Mouse (Mus musculus): ENCODE measurements around the gene Dst.

Dst gene

DNA sequence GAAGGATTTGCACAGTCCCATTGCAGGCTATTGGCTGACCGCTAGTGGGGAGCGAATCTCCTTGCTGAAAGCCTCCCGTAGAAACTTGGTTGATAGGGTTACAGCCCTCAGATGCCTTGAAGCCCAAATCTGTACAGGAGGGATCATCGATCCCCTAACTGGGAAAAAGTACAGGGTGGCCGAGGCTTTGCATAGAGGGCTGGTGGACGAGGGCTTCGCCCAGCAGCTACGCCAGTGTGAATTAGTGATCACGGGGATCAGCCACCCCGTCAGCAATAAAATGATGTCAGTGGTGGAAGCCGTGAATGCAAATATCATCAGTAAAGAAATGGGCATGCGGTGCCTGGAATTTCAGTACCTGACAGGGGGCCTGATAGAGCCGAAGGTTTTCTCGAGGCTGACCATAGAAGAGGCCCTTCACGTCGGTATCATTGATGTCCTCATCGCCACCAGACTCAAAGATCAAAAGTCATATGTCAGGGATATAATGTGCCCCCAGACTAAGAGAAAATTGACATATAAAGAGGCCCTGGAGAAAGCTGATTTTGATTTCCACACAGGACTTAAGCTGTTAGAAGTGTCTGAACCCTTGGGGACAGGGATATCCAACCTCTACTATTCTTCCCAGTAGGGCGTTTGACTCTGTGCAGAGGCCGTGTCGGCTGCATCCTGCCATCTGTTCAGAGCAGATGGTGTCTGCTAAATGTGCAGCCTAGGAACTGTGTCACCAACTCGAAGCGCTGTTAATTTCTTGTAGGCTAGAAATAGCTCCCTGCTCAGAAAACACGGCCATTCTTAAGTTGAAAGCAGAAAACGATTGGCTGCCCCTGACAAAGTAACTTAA, 274.6 kb downstream of the Dst start:
- no peak for DNase-seq

DNA sequence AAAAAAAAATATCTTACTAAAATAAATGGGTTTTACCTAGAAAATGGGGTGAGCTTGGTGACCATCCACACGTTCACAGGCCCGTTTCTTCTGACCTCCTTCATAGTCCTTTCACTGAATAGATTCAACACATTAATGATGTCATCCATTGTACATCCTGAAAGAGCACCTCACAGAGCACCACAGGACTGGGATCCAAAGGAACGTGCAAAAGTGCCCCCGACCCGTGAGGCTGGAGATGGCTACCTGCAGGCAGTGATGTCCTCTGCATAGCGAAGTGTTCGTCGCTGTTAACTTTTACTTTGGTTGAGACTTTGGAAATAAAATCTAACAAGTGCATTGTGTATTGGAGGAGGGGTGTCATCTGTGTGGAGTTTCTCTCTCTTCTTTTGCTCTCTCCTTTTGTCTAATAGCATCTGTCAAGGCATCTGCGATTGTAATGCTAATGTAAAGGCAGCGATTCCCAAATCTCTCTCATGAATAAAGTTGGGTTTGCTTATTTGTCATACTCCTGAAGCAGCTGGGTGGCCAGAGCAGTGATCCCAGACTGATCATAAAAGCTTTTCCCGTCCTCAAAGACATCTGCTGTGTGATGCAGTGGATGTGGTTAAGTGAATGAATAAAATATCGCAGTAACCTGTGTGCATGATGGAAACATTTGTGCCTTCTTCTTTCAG, 275.4 kb downstream of the Dst start:
- DNase-seq = no peak

DNA sequence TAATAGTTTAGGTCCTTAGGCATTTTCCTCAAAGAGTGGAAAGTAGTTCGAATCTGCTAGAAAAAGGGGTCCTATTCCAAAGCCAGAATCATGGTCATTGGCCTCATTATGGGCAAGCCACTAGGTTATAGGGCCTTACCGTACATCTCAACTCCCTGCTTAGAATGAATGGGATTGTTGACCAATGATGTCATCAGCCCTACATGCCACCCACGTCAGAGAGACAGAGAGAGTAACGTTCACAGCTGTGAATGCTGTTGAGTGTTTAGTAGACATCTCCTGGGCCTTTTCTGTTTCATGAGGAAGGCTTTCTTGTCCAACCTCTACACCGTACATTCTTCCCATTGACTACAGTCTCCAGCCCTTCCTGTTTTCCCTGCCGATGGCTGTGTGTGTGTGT, 276.2 kb downstream of the Dst start:
- DNase-seq = no peak

DNA sequence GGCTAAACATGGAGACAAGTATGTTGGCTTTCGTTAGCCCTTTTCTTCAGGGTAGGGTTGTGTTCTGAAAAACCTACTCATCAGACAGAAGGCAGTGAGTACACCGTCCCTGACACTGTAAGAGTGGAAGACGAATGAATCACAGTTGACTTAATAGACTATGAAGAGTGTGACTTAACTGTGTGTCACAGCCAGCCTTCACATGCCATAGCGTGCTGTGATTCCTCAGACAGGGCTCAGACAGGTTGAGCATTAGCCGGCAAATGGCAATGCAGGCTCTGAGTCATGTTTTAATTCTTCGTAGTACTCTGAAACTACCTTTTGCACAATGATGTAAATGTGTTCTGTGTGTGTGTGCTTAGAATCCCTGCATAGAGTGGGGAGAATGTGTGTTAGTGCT, 278.0 kb downstream of the Dst start:
- DNase-seq = no peak

DNA sequence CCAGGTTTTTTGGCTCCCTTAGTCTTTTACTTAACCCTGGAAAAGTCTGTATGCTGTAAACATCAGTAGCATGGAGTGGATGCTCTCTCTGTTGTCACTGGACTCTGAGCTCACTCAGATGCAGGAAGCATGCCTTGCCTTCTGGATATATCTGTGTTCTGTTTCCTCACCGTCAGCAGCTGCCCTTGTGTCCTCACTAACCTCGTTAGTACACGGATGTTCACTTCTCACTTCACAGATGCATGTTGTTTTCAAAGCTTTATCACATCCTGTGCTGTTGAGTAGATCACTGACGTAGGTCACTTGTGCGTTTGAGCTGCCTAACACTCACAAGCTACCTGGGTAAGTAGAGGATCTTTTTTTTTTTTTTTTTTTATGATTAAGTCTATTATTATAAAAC, 279.5 kb downstream of the Dst start:
- no peak for DNase-seq

DNA sequence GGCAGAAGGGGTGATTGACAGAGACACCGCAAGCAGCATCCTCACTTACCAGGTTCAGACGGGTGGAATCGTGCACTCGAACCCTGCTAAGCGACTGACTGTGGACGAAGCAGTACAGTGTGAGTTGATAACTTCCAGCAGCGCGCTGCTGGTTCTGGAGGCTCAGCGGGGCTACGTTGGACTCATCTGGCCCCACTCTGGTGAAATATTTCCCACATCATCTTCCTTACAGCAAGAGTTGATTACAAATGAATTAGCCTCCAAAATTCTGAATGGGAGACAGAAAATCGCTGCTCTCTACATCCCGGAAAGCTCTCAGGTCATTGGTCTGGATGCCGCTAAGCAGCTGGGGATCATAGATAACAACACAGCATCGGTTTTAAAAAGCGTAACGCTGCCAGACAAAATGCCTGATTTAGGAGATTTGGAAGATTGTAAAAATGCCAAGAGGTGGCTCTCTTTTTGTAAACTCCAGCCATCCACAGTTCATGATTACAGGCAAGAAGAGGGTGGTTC, 280.8 kb downstream of the Dst start:
- peak; percentile 29 to 68 for DNase-seq

DNA sequence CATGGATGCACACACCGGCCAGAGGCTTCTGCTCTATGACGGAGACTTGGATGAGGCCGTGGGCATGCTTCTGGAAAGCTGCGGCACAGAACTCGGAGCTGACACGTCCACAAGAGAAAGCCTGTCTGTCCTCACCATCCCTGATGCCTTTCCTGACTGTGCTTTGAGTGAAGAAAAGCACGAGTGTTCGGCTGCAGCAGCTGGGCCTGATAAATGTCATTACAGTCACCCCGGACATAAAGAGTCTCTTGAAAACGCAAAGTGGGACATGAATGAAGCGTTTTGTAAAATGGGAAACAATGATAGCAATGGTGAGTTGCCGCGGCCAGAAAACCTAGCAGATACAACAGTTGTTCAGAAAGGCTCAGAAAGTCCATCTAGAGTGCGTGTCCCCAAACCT, 281.3 kb downstream of the Dst start:
- DNase-seq = peak in 1 of 2 experiments; percentile 49

DNA sequence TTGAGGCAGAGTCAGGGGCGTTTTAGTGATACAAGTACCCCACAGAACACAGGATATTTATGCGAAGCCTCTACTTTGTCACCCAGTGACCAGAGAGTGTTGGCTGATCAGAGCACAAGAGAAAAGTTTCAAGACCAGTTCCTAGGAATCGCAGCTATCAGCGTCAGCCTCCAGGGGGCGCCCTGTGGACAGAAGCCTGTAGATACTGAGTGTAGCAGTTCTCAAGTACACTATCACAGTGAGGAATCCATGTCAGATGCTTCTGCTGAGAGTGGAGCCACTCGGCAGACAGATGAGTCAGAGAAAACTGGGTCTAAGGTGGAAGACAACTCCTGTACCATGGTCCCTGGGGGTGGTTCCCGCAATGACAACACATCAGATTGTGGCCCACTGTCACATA, 281.9 kb downstream of the Dst start:
- DNase-seq = peak; percentile 57 to 63

DNA sequence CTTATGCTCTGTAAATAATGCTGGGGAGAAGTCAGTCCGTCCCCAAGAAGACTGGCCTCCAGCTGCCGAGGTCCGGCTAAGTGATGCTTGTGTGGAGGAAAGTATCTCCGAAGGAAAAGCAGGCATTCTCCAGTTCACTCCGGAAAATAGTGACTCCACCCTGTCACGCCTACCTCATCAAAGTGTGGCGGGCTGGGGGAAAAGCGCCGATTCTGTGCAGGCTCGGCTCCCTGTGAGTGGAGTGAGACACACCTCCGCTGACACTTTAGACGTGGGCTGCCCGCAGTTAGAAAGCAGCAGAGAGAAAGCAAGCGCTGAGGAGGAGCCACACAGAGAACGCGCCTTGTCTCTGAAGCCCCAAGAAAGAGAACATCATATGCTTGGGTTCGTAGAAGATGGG, 284.1 kb downstream of the Dst start:
- no peak for DNase-seq

DNA sequence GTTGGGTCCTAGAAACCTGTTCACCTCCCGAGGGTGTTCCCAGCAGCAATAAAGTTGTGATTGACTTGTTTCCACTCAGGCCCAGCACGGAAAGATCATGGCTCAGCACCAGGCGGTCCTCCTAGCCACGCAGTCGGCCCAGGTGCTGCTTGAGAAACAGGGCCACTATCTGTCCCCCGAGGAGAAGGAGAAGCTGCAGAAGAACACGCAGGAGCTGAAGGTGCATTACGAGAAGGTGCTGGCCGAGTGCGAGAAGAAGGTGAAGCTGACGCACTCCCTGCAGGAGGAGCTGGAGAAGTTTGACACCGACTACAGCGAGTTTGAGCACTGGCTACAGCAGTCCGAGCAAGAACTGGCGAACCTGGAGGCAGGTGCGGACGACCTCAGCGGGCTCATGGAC, 292.8 kb downstream of the Dst start:
- no peak for DNase-seq

DNA sequence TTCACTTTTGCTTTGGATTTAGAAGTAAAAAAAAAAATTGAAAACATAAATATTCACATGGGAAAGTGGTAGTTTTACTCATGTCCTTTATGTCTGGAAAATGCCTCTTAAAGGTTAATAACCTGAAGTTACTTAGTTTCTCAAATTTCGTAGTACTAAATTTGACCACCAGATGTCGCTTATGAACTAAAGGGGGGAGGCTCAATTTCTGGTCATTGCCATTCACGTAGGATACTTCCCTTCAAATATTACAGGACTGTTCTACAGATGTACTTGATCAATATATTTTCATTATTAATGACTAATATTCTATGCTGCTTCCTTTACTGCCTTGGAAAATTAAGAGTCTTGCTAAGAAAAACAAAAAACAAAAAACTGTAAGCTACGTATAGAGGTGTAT, 293.5 kb downstream of the Dst start:
- DNase-seq = no peak

DNA sequence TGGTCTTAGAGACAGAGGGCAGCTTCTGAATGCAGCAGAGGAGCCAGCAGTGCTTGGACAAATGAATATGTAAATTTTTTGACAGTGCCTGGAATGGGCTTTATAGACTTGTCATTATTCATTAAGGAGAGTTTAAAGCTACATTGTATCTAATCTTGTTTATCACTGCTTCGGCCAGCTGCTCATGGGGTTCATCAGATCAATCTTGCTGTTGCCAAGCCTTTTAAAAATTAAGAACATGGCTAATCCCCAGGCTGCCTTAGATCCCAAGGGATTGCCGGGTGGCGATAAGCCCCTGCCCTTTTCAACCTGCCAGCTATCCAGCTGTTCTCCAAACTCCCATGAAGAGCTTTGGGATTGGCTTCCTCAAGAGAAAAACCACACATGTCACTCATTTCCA, 303.7 kb downstream of the Dst start:
- no peak for DNase-seq

DNA sequence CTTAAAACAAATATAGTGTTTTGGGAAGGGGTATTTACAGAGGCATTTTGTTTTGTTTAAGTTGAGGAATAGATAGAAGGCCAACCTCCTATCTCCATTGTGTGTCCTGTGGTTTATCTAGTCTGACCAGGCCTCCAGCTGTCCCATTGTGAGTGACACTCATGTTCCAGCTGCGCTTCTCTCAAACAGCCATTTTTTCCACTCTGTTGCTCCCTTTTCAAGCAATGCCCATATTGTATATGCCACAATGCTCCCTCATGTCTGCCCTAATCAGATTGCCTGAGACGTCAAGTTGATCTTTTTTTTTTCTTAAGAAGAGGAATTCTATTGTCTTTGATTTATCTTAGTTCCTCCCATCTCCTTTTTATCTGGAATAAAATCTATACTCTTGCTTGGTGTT, 308.4 kb downstream of the Dst start:
- no peak for DNase-seq

DNA sequence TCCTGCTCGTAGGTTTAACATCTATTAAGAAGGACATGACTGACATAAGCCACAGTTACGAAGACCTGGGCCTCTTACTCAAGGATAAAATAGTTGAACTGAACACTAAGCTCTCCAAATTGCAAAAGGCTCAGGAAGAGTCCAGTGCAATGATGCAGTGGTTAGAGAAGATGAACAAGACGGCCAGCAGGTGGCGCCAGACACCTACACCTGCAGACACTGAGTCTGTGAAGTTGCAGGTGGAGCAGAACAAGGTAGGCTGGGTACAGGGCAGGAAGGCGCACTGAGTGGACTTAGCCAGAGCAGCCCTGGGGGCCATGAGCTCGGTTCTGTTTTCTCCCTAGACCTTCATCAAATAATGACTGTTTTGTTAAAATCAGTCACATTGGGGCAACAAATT, 310.3 kb downstream of the Dst start:
- DNase-seq = peak; percentile 73 to 80

DNA sequence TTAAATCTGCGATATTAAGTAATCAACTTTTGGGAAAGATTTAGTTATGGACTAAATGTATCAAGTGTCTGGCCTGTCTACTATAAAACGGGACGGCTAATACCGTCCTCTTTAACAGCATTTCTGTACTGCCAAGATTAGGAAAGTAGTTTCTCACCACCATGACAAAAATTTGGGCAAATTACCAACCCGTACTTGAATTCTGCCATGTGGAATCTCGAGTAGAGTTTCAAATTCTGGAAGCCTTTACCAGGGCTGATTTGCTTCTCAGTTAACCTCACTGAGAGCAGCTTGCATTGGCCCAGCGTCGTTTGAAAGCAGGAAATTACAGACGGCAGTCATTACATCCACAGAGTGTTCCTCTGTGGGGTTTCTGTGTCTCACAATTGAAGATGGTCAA, 310.8 kb downstream of the Dst start:
- no peak for DNase-seq

DNA sequence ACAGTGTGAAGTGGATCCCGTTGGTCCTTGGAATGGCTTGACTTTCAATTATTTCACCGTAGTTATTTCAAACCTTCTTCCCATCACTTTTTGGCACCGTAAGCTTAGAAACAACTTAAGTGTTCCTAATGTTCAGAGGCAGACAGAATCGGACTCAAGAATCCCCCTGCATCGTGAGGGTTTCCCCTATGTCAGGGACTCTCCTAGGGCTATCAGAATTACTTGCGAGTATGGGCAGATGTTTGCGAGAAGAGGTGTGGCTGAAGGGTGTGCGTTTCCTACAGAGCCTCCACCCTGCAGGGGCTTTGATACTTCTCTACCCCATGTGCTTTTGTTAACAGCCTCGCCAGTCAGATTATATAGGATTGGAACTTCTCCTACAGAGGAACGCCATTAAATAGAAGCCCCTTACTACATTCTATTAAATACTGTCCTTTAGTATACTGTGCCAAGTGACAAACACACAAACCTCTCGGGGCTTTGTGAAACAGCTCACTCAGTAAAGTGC, 312.1 kb downstream of the Dst start:
- DNase-seq = no peak

DNA sequence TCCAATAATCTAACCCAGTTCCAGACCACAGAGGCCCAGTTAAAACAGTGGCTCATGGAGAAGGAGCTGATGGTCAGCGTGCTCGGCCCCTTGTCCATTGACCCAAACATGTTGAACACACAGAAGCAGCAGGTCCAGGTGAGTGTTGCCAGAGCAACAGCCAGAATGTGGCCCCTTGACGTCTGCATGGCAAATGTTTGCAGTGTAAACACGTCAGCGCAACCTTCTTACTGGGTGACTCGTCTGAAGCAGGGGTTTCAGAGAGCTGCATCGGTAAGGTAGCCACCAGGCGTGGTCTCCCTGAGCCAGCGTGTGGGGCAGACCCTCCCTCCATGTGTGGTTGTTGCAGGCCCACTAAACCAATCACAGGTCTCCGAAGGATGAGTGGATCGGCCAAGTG, 315.8 kb downstream of the Dst start:
- DNase-seq = no peak

DNA sequence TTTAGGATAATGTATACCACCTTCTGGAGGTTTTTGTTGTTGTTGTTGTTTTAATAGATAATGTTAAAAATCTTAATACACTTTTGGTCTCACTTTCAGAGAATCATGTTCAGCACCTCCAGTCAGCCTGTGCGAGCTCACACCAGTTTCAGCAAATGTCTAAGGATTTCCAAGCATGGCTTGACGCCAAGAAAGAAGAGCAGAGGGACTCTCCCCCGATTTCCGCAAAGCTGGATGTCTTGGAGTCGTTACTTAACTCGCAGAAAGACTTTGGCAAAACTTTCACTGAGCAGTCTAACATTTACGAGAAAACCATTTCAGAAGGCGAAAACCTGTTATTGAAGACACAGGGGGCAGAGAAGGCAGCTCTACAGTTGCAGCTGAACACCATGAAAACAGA, 319.7 kb downstream of the Dst start:
- no peak for DNase-seq

DNA sequence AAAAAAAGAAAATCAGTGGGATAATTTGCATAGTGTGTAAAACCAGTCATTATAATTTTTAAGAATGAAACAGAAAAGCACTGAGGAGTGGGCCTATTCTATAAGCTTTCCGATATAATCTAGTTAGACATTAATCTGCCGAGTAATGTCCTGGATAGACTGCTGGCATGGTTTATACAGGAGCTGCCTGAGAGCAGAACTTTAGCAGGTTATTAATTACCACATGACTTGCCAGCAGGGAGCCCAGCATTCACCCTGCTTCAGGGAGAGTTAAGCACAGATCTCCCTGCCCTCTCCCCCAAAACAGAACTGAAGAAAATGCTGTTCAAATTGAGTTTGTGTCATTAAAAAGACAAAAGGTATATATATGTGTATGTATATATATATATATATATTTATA, 323.0 kb downstream of the Dst start:
- DNase-seq = no peak

DNA sequence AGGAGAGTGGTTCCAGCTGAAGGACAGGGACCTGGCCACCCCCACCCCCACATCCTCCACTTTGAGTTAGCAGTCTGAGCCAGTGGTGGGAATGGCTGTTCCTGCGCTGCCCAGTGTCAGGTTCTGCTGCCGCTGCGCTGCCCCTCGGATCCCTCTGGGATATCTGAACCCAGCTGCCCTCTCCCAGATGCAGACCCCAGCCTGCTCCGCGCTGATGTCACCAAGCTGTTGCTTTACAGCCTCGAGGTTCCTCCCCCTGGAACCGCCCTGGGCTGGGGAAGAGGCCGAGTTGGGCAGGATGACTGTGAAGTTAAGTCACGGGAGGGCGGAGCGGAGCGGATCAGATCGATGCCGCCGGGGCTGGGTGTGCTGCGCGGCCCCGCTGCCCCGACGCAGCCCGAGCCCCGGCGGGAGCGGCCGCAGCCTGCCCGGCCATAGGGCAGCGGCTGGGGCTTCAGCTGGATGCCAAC, 328.3 kb downstream of the Dst start:
- DNase-seq = peak; percentile 77 to 84

DNA sequence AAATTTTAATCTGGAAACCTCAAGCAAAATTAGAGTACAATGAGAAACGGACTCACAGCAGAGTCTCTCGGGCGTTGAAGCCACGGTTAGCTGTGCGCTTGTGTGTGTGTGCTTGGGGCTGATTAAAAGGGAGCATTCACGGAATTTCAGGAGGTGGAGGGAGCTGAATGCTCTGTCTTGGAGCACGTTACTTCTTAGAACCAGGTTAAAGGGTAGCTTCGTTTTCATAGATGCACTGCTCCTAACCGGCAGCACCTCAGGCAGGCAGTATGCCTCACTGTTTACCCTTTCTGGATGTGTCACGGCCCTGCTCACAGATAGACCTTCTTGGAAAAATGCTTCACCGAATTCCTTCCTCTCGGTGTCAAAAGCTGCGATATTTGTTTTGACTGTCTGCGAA, 329.2 kb downstream of the Dst start:
- DNase-seq = no peak

DNA sequence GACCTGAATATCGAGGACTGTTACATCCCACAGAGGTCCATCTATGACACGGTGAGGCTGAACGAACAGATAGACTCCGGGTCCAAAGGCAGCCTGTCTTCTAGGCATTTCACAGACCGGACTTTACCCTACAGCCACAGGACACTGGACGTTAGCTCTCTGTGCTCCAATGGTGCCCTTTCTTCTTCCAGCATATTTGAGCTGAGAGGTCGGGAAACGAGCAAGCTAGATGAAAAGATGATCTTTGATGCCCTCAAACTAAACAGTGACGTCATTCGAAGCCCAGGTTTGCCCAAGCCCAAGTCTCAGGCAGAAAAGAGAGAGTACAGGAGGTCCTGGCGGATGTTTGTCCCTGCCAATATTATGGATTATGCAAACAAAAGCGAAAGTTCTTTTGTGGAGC, 329.7 kb downstream of the Dst start:
- DNase-seq = peak in 1 of 2 experiments; percentile 17

DNA sequence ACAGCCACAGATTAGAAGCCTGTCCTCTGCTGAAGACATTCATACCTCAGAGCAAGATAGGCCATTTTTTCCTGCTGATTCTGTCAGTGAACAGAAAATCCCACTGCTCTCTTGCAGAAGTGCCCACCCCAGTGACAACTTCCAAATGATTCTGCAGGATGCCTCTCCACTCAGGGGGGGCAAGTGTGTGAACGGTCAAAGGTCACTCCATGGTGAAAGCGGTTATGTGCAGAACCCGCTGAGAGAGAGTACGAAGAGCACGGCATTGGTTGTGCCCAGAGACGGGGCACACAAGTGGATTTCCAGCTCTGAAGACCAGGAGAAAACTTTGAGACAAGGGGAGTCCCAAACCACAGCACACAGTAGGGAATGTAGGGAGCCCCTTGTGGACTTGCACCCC, 330.2 kb downstream of the Dst start:
- no peak for DNase-seq

DNA sequence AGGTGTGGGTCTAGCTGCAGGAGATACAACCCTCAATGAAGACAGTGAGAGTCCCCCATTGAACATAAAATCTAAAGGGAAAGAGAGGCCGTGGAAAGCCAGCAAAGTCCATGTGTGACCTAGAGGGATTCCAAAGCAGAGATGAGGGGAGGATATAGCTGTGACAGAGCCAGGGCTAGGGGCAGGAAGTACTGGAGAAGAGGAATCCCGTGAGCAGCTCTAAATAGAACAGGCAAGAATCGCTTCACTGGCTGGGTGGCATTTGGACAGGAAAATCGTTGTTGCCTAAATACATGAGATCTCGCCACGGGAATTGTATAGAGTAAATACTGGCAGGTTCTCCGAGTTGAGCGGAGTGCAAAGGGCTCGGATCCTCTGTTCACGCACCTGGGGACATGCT, 336.7 kb downstream of the Dst start:
- no peak for DNase-seq

Data from lung, postnatal 4 days (tissue).